Mouse (Mus musculus) spleen, adult 2 months (tissue): ENCODE measurements around the gene Padi2.

Experiments
- CTCF ChIP-seq: fragments of 200-500 bp; IDR thresholded peaks from 2 replicates; pipeline ENCODE4 v1.5.1; 2011; ENCODE audit warnings: mild to moderate bottlenecking, inconsistent platforms; ENCODE audit not compliant: insufficient read depth, insufficient read length, insufficient replicate concordance; ENCODE audit errors: extremely low read depth
- POLR2A ChIP-seq: fragments of 200-500 bp; IDR thresholded peaks from 2 replicates; pipeline ENCODE4 v1.6.1; 2011; ENCODE audit warnings: low read depth, low read length, inconsistent platforms

DNA sequence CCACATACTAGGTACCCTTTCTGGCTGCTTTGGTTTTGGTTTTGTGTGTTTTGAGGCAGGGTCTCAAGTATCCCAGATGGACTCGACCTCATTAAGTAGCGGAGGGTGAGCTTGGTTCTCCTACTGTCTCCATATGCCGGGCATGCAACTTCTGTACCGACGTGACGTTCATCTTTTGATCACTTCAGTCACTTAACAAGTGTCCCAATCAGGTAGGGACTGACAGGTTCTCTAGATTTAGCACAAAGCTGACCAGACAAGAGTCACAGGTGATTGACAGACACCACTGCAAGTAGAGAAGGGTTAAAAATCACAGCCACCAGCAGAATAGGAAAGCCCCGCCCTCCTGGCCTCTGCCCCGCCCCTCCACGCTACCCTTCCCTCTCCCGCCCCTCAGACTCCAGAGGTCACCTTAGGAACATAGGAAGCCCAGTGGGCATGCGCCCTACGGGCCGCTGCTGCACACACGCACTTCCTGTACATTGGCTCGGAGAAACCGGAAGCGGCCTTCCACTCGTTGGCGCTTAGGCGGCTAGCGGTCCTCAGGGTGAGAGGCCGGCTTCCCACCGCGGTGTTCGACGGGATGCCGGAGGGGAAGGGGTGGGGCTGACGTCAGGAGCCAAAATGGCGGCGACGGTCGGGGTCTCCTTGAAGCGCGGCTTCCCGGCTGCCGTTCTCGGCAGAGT lies 54.8 kb downstream of the Padi2 start, which contains the start of gene Sdhb:
- no peak for TF ChIP-seq POLR2A
- no peak for TF ChIP-seq CTCF
